Mouse (Mus musculus) right cerebral cortex, postnatal 10 days (tissue): ENCODE measurements at regions not wholly inside any gene's neighbourhood (a gene's known extent, or its start where the extent isn't known, plus 50 kb on each side); places are given as distances from the start of the nearest gene placed in this dataset.
"Not testable (repeated sequence)": the region's sequence is repeated elsewhere in the genome, so short reads cannot be mapped to it uniquely, and the experiment has no call there.

Experiments used
- DNase-seq, 2 experiments: peaks; one replicate each; pipeline ENCODE4 v3.0.0; 2021; ENCODE audit warnings: low spot score in 2 of 2

GRCm38 (mm10) chr7:70300516-70300915 lies 66.0 kb downstream of the Nr2f2 start:
- no peak for DNase-seq

DNA sequence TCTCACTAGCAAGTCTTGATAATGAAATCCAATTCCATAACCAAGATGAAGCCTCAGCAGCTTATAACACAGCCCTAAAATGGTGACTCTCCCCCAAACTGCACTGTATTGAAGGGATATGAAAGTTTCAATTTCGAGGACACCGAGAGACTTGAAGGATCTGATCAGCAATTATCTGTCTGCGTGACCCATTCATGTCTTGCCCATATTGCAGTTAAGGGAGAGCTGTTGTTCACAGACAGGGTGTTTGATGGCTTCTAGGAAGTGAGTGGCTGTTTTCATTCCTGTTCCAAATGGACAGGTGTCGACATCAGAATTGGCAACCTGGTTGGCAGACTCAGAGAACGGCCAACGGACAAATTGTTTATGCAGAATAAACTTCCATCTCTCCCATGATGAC lies 75.1 kb downstream of the Nr2f2 start:
- no peak for DNase-seq

DNA sequence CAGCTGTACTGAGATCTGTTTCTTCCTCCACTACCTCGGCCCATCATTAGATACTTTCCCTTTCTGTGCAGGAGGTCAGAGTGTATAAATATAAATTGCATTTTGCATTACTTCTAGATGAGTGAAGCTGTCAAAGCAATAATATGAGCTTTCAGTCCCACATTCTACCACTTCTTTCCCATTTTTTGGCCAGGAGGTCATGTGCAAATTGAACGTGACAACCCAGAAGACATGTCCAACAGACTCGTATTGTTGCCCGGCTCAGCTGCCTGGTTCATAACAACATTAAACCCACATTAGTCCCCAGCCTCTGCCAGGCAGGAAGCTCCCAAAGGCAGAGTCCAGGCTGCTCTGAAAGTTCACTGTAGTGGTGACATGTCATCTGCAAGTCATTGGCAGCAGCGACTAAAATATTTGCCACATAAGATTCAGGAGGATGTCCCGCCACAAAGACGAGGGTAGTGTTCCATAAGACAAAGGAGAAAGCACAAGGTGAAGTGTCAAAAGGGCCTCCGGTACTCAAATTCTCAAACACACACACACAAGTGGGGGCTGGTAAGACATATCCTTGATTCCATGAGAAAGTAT lies 75.7 kb downstream of the Nr2f2 start:
- DNase-seq = no peak

- no peak for DNase-seq
Observed at GRCm38 (mm10) chr7:70290277-70290676, 76.3 kb downstream of the Nr2f2 start.

- DNase-seq = no peak
Observed at GRCm38 (mm10) chr7:70288621-70289020, 77.9 kb downstream of the Nr2f2 start.

DNA sequence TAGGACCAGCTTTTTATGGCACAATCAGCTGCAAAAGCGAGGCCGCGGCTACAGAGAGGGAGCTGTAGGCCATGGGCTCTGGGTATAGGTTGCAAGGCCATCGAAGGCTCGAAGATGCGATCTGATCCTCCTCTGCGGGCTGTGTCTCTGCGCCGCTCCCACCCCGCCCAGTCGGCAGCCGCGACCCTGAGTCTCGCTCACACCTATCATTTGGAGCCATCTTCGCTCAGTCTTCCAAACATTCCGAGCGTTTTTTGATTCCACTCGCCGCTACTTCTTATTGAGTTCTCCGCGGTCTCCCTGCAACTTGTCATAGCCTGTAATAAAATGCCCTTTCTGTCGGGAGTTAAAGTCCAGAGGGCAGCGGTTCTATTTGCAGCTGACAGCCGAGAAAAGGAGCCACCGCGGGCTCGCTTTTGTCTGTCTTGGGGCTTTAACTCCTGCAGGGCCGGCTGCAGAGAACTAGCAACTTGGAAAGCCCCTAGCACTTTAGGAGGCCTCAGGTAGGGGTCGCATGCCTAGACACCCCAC lies 78.6 kb downstream of the Nr2f2 start:
- DNase-seq = no peak

- DNase-seq = no peak
Observed at GRCm38 (mm10) chr7:70286836-70287355, 79.6 kb downstream of the Nr2f2 start.

- DNase-seq = no peak
Observed at GRCm38 (mm10) chr7:70285344-70285743, 81.2 kb downstream of the Nr2f2 start.

DNA sequence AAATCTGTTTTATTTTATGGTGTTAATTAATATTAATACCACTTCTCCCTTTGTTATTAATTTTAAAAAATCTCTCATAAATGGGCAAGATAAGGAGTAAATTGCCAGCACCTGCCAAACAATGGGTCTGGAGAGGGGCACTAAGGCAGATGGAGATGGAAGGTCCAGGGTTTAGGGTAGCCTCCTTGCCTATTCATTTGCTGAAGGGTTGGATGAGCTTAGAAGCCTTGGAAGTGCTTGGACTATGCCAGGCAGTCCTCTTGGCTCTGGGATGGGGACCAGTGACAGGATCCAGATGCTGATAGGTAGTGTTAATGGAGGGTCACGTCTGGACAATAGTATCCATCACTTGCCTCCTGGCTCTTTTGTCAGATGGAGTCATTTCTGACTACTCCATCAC lies 82.7 kb downstream of the Nr2f2 start:
- no peak for DNase-seq

GRCm38 (mm10) chr7:70283166-70283565 lies 83.4 kb downstream of the Nr2f2 start:
- no peak for DNase-seq

- no peak for DNase-seq
Observed at GRCm38 (mm10) chr7:70281891-70282515, 84.5 kb downstream of the Nr2f2 start.

DNA sequence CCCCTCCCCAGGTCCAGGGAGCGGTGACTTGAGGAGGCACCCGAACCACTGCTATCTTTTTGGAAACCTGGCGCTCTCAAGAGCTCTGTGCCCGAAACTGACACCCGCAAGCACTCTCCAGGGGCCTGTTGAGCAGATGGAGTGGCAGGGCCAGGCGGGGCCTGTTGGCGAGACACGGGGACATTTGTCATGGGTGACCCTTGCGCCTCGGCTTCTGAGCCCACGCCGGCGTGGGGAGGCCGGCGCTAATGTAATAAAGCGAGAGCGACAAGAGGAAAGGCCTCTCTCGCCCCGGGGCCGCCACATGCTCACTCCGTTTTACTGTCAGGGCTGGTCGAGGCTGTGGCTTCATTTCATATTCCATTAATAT lies 85.2 kb downstream of the Nr2f2 start:
- DNase-seq = no peak

DNA sequence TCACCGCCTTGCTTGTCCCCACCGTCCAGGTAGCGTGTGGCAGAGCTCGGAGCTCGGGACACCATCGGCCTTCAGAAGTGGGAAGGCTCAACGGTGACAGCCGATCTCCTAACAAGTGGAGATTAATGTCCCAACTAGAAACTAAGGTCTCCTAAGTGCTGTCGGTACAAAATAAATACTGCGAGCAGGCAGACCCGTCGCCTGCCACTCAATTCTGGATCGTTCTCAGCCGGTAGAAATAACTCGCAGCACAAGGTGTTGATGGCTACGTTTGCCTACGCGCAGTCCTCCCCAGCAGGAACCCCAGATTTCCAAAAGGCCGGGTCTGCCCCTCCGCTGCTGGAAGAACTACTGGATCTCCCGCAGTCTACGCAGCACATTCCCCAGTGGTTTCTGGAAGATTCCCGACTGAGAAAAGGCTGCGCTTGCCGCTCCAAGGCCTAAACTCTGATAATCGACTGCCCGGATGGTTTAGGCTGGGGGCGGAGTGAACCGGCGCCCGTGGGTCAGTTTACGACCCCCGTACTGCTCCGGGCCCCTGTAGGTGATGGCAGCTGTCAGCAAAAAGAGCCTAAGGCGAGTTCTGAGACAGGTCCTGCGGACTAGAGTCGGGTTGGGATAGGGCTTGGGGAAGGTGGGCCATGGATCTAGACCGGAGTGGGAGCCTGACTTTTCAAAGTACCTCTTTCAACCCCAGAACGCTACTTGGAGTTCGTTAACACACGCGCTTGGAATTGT lies 85.7 kb downstream of the Nr2f2 start:
- no peak for DNase-seq

- no peak for DNase-seq
Observed at GRCm38 (mm10) chr7:70279927-70280642, 86.5 kb downstream of the Nr2f2 start.

DNA sequence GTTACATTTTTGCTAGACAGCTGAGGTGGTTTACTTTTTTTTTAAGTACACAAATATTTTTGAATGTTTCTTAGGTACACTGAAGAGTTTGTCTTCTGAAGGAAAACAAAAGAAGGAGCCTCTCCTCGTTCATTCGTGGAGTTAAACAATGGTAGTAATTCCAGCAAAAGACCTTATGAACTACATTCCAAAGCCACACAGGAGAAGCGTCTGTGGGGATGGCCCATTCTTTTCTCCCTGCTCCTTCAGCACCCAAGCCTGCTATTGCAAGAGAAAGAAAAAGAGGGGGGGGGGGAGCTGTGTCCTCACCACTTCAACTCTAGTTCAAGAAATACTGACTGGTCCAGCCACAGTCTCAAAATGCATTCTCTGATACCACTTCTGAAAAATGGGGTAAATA lies 87.4 kb downstream of the Nr2f2 start:
- no peak for DNase-seq

- no peak for DNase-seq
Observed at GRCm38 (mm10) chr7:70276078-70276477, 90.5 kb downstream of the Nr2f2 start.

DNA sequence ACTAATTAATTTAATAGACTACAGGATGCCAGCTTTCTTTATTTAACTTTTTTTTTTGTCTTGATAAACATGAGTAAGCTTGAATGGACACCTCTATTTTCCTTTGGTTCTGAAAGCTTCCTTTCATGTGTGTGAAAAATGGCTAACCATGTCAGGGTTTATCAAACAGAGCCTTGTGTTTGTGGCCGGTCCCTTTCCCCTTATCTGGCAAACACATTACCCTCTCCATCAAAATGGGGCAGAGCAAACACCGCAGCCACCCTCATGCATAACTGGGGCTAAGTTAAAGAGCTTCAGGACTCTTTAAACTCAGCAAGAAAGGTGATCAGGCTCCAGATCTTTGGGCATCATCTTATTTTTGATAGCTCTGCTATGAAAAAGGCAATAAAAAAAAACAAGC lies 92.2 kb downstream of the Nr2f2 start:
- no peak for DNase-seq

DNA sequence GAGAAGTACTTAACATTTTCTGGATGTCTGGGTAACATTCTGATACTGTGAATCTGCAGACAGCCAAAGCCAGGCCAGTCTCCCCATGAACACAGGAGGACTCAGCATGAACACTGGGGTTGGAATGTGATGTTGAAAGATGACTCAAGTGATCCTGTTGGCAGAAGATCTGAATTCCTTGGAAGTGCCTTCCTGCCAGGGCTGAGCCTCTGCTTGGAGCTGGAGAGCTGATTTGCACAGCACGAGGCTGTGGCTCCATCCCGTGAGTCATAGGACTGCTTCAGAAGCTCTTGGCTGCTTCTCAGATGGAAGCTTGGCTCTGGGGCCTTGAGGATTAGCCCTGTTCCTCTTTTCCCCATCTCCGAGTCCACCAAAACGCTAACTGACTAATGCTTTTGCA lies 99.5 kb downstream of the Nr2f2 start:
- peak in 1 of 2 experiments; percentile 25 for DNase-seq

DNA sequence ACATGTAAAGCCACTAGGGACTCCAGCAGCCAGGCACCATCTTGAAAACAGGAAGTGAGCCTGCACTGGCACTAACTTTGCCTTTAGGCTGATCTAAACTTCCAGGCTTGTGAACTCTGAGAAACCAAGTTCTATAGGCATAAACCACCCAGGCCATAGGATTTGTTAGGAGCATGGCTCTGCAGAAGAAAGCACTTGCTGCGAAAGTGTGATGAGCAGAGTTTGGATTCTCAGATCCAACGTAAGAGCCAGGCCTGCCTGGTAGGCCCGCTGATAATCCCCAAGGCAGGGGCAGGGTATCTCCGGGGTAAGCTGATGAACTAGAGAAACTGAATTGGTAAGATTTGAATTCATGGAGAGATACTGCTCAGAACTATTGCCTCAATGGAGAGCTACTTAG lies 109.7 kb downstream of the Nr2f2 start:
- no peak for DNase-seq

DNA sequence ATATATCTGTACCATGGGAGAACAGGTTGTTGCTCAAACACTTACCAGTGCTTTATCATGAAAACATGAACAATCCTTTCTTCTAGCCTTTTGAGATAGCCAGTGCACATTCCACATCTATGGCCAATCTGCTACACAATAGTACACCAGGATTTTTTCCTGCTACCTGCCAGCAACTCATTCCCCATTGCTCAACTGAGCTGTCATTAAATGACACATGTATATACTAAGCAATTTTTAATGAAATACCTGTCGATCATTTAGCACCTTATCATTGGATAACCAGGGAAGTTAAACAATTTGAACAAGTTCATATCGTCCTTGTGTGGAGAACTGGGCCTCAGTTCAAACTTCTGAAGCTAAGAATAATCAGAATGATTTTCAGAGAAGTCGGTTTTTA lies 111.5 kb downstream of the Nr2f2 start:
- no peak for DNase-seq

GRCm38 (mm10) chr7:70253275-70253674 lies 113.3 kb downstream of the Nr2f2 start:
- DNase-seq = no peak

DNA sequence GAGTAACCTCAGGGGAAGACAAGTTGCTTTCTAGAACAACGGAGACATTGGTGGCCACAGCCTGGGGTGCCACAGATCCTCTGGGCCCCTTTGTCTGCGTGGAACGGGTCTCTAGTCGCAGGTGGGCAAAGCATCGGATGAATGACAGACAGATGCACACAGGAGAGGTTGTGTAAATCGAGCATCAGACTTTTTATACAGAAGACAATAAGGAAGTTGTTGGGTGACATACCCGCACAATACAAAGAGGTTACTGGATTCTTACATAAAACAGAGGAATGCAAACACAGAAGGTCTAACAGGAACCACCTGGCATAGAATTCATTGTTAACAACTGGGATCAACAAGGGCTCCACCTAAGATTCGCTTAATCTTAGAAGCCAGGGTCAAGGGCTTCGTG lies 127.5 kb downstream of the Nr2f2 start:
- not testable (repeated sequence) for DNase-seq
